Mouse (Mus musculus): ENCODE data around the gene Six5. TPM values are rescaled to one million over a fixed set of nuclear protein-coding genes. Genes with fewer than 3 reads are reported as not detected.
A peak's percentile ranks its signal among the peaks of the same experiment; 100 is the strongest.

Six5 gene
- polyA plus RNA-seq, 1 experiment from 2014 or later: 4.3 TPM

- Histone ChIP-seq H3K36me3 (ENCODE audit: control insufficient read depth, insufficient read depth, low read length) (peaks cover 30% of the 10 kb centered on the region), H3K27me3 (replicated peaks; ENCODE audit: control insufficient read depth, insufficient read depth, low read length) (no peaks in the 10 kb centered on the region), H3K4me2 (no peak overlapping the region), H3K9ac (ENCODE audit: low read depth, low read length) (no peak overlapping the region), H3K4me1 (replicated peaks; ENCODE audit: control insufficient read depth, insufficient read depth, low read length) (no peaks in the 10 kb centered on the region), H3K27ac (ENCODE audit: low read depth, low read length) (no peak overlapping the region), H3K4me3 (ENCODE audit: low read depth, low read length) (no peak overlapping the region), H3K9me3 (ENCODE audit: control insufficient read depth, low read length) (no peaks in the 10 kb centered on the region)
- no peak for DNase-seq (ENCODE audit: low spot score)
- ATAC-seq (replicated peaks; ENCODE audit: low FRiP score): no peak
- 90% methylated on average over 7 of the region's 7 CpGs for WGBS
These were observed 41.3 kb upstream of the Six5 start for GRCm38 (mm10) chr7:19053136-19053532.

GRCm38 (mm10) chr7:19054047-19054776, 40.2 kb upstream of the Six5 start, which contains the start of gene Rsph6a:
Gene Rsph6a, plus strand, starts transcription at chr7:19054690.
- Histone ChIP-seq H3K9me3 (ENCODE audit: control insufficient read depth, low read length) (no peaks in the 10 kb centered on the region), H3K4me1 (replicated peaks; ENCODE audit: control insufficient read depth, insufficient read depth, low read length) (no peaks in the 10 kb centered on the region), H3K9ac (ENCODE audit: low read depth, low read length) (no peak within 1 kb of the TSS), H3K36me3 (ENCODE audit: control insufficient read depth, insufficient read depth, low read length) (peaks cover 22% of the 10 kb centered on the region), H3K4me3 (ENCODE audit: low read depth, low read length) (no peak within 1 kb of the TSS), H3K27ac (ENCODE audit: low read depth, low read length) (no peak within 1 kb of the TSS), H3K4me2 (no peak within 1 kb of the TSS), H3K27me3 (replicated peaks; ENCODE audit: control insufficient read depth, insufficient read depth, low read length) (no peaks in the 10 kb centered on the region)
- ATAC-seq (replicated peaks; ENCODE audit: low FRiP score) (peak; percentile 42), DNase-seq (ENCODE audit: low spot score) (no peak)
- 52% methylated on average over 33 of the region's 33 CpGs for WGBS

- Histone ChIP-seq H3K9me3 (ENCODE audit: control insufficient read depth, low read length) (no peaks in the 10 kb centered on the region), H3K36me3 (ENCODE audit: control insufficient read depth, insufficient read depth, low read length) (peaks cover 18% of the 10 kb centered on the region), H3K4me1 (replicated peaks; ENCODE audit: control insufficient read depth, insufficient read depth, low read length) (no peaks in the 10 kb centered on the region), H3K27ac (ENCODE audit: low read depth, low read length) (no peak overlapping the region), H3K27me3 (replicated peaks; ENCODE audit: control insufficient read depth, insufficient read depth, low read length) (no peaks in the 10 kb centered on the region), H3K4me3 (ENCODE audit: low read depth, low read length) (no peak overlapping the region), H3K9ac (ENCODE audit: low read depth, low read length) (no peak overlapping the region), H3K4me2 (no peak overlapping the region)
- WGBS: 75% methylated on average over 9 of the region's 9 CpGs
- ATAC-seq (replicated peaks; ENCODE audit: low FRiP score): peak; percentile 21; the same call in 1 of the 2 replicates
- no peak for DNase-seq (ENCODE audit: low spot score)
These were observed 39.7 kb upstream of the Six5 start for GRCm38 (mm10) chr7:19054777-19055076.

GRCm38 (mm10) chr7:19055108-19055507, 39.3 kb upstream of the Six5 start:
- H3K4me3 ChIP-seq (ENCODE audit: low read depth, low read length): no peak overlapping the region
- no peaks in the 10 kb centered on the region for H3K4me1 ChIP-seq (replicated peaks; ENCODE audit: control insufficient read depth, insufficient read depth, low read length)
- H3K36me3 ChIP-seq (ENCODE audit: control insufficient read depth, insufficient read depth, low read length): peaks cover 15% of the 10 kb centered on the region
- H3K27me3 ChIP-seq (replicated peaks; ENCODE audit: control insufficient read depth, insufficient read depth, low read length): no peaks in the 10 kb centered on the region
- DNase-seq (ENCODE audit: low spot score) (no peak), ATAC-seq (replicated peaks; ENCODE audit: low FRiP score) (no peak)
- no peak overlapping the region for H3K27ac ChIP-seq (ENCODE audit: low read depth, low read length)
- H3K4me2 ChIP-seq: no peak overlapping the region
- no peak overlapping the region for H3K9ac ChIP-seq (ENCODE audit: low read depth, low read length)
- WGBS: 93% methylated on average over 8 of the region's 8 CpGs
- H3K9me3 ChIP-seq (ENCODE audit: control insufficient read depth, low read length): no peaks in the 10 kb centered on the region

GRCm38 (mm10) chr7:19057405-19057804, 37.0 kb upstream of the Six5 start:
- Histone ChIP-seq H3K4me1 (replicated peaks; ENCODE audit: control insufficient read depth, insufficient read depth, low read length) (no peaks in the 10 kb centered on the region), H3K9me3 (ENCODE audit: control insufficient read depth, low read length) (no peaks in the 10 kb centered on the region), H3K27ac (ENCODE audit: low read depth, low read length) (no peak overlapping the region), H3K27me3 (replicated peaks; ENCODE audit: control insufficient read depth, insufficient read depth, low read length) (no peaks in the 10 kb centered on the region), H3K4me2 (no peak overlapping the region), H3K4me3 (ENCODE audit: low read depth, low read length) (no peak overlapping the region), H3K36me3 (ENCODE audit: control insufficient read depth, insufficient read depth, low read length) (peaks cover 5% of the 10 kb centered on the region; the same call in 1 of the 2 replicates), H3K9ac (ENCODE audit: low read depth, low read length) (no peak overlapping the region)
- DNase-seq (ENCODE audit: low spot score): no peak
- no peak for ATAC-seq (replicated peaks; ENCODE audit: low FRiP score)
- WGBS: 76% methylated on average over 10 of the region's 10 CpGs

- ATAC-seq (replicated peaks; ENCODE audit: low FRiP score) (no peak), DNase-seq (ENCODE audit: low spot score) (no peak)
- Histone ChIP-seq H3K9me3 (ENCODE audit: control insufficient read depth, low read length) (no peaks in the 10 kb centered on the region), H3K36me3 (ENCODE audit: control insufficient read depth, insufficient read depth, low read length) (no peaks in the 10 kb centered on the region), H3K9ac (ENCODE audit: low read depth, low read length) (no peak overlapping the region), H3K27me3 (replicated peaks; ENCODE audit: control insufficient read depth, insufficient read depth, low read length) (peaks cover 40% of the 10 kb centered on the region), H3K4me2 (no peak overlapping the region; the same call in 1 of the 2 replicates), H3K4me3 (ENCODE audit: low read depth, low read length) (no peak overlapping the region), H3K4me1 (replicated peaks; ENCODE audit: control insufficient read depth, insufficient read depth, low read length) (0 out of 2 replicates have a peak, but pooled peaks cover 2% of the 10 kb centered on the region), H3K27ac (ENCODE audit: low read depth, low read length) (no peak overlapping the region)
- WGBS: 40% methylated on average over 13 of the region's 13 CpGs
These were observed 28.5 kb upstream of the Six5 start for GRCm38 (mm10) chr7:19065896-19066295.

GRCm38 (mm10) chr7:19067063-19067462, 27.3 kb upstream of the Six5 start:
- no peak for DNase-seq (ENCODE audit: low spot score)
- no peaks in the 10 kb centered on the region for H3K9me3 ChIP-seq (ENCODE audit: control insufficient read depth, low read length)
- H3K27me3 ChIP-seq (replicated peaks; ENCODE audit: control insufficient read depth, insufficient read depth, low read length): peaks cover 40% of the 10 kb centered on the region
- 31% methylated on average over 14 of the region's 14 CpGs for WGBS
- H3K27ac ChIP-seq (ENCODE audit: low read depth, low read length): no peak overlapping the region
- ATAC-seq (replicated peaks; ENCODE audit: low FRiP score): no peak
- no peaks in the 10 kb centered on the region for H3K36me3 ChIP-seq (ENCODE audit: control insufficient read depth, insufficient read depth, low read length)
- no peak overlapping the region for H3K9ac ChIP-seq (ENCODE audit: low read depth, low read length)
- no peak overlapping the region for H3K4me3 ChIP-seq (ENCODE audit: low read depth, low read length)
- H3K4me2 ChIP-seq: no peak overlapping the region
- 0 out of 2 replicates have a peak, but pooled peaks cover 2% of the 10 kb centered on the region for H3K4me1 ChIP-seq (replicated peaks; ENCODE audit: control insufficient read depth, insufficient read depth, low read length)

GRCm38 (mm10) chr7:19067935-19068334, 26.5 kb upstream of the Six5 start:
- peaks cover 40% of the 10 kb centered on the region for H3K27me3 ChIP-seq (replicated peaks; ENCODE audit: control insufficient read depth, insufficient read depth, low read length)
- no peaks in the 10 kb centered on the region for H3K9me3 ChIP-seq (ENCODE audit: control insufficient read depth, low read length)
- H3K9ac ChIP-seq (ENCODE audit: low read depth, low read length): no peak overlapping the region
- H3K4me2 ChIP-seq: no peak overlapping the region
- H3K4me3 ChIP-seq (ENCODE audit: low read depth, low read length): no peak overlapping the region
- 55% methylated on average over 13 of the region's 14 CpGs for WGBS
- ATAC-seq (replicated peaks; ENCODE audit: low FRiP score) (no peak), DNase-seq (ENCODE audit: low spot score) (no peak)
- H3K27ac ChIP-seq (ENCODE audit: low read depth, low read length): no peak overlapping the region
- H3K4me1 ChIP-seq (replicated peaks; ENCODE audit: control insufficient read depth, insufficient read depth, low read length): 0 out of 2 replicates have a peak, but pooled peaks cover 2% of the 10 kb centered on the region
- no peaks in the 10 kb centered on the region for H3K36me3 ChIP-seq (ENCODE audit: control insufficient read depth, insufficient read depth, low read length)

- no peak for DNase-seq (ENCODE audit: low spot score)
- Histone ChIP-seq H3K27me3 (replicated peaks; ENCODE audit: control insufficient read depth, insufficient read depth, low read length) (peaks cover 37% of the 10 kb centered on the region), H3K36me3 (ENCODE audit: control insufficient read depth, insufficient read depth, low read length) (no peaks in the 10 kb centered on the region), H3K27ac (ENCODE audit: low read depth, low read length) (no peak overlapping the region), H3K4me2 (no peak overlapping the region), H3K4me1 (replicated peaks; ENCODE audit: control insufficient read depth, insufficient read depth, low read length) (0 out of 2 replicates have a peak, but pooled peaks cover 2% of the 10 kb centered on the region), H3K4me3 (ENCODE audit: low read depth, low read length) (no peak overlapping the region), H3K9me3 (ENCODE audit: control insufficient read depth, low read length) (no peaks in the 10 kb centered on the region), H3K9ac (ENCODE audit: low read depth, low read length) (no peak overlapping the region)
- no peak for ATAC-seq (replicated peaks; ENCODE audit: low FRiP score)
- 0% methylated on average over 2 of the region's 2 CpGs for WGBS
These were observed 25.7 kb upstream of the Six5 start for GRCm38 (mm10) chr7:19068707-19069106.

Measured in liver, embryonic 11.5 days (tissue).